Mouse (Mus musculus) liver, embryonic 15.5 days (tissue): ENCODE measurements around the gene Ddx39. TPM values are rescaled to one million over a fixed set of nuclear protein-coding genes. Genes with fewer than 3 reads are reported as not detected.

Source experiments
- ATAC-seq: fragments of 200-750 bp; cut with Nextera tagmentation; 2 replicates; pipeline ENCODE4 v1.8.0; 2017; ENCODE audit warnings: moderate number of reproducible peaks, mild to moderate bottlenecking, moderate library complexity; ENCODE audit not compliant: insufficient read depth
- H3K27ac ChIP-seq: fragments of 300-500 bp; sonication (generic); replicated peaks from 2 replicates; pipeline ENCODE4 v1.5.1; 2015; ENCODE audit warnings: mild to moderate bottlenecking, inconsistent platforms
- H3K27me3 ChIP-seq: fragments of 300-500 bp; sonication (generic); 2 replicates; pipeline ENCODE4 v1.6.1; 2015; ENCODE audit warnings: mild to moderate bottlenecking, inconsistent platforms
- H3K36me3 ChIP-seq: fragments of 300-500 bp; sonication (generic); replicated peaks from 2 replicates; pipeline ENCODE4 v1.6.1; 2015; ENCODE audit warnings: moderate library complexity, mild to moderate bottlenecking, inconsistent platforms
- H3K4me1 ChIP-seq: fragments of 300-500 bp; sonication (generic); replicated peaks from 2 replicates; pipeline ENCODE4 v1.6.1; 2015; ENCODE audit warnings: inconsistent platforms
- H3K4me2 ChIP-seq: fragments of 300-500 bp; sonication (generic); 2 replicates; pipeline ENCODE4 v1.6.1; 2015; ENCODE audit warnings: moderate library complexity, mild to moderate bottlenecking, inconsistent platforms
- H3K4me3 ChIP-seq: fragments of 300-500 bp; sonication (generic); replicated peaks from 2 replicates; pipeline ENCODE4 v1.5.1; 2015; ENCODE audit warnings: mild to moderate bottlenecking, inconsistent platforms
- H3K9ac ChIP-seq: fragments of 300-500 bp; sonication (generic); 2 replicates; pipeline ENCODE4 v1.6.1; 2015; ENCODE audit warnings: moderate library complexity, mild to moderate bottlenecking, inconsistent platforms
- H3K9me3 ChIP-seq: fragments of 300-500 bp; sonication (generic); replicated peaks from 2 replicates; pipeline ENCODE4 v1.6.1; 2016; ENCODE audit warnings: inconsistent platforms
- WGBS: fragments of 180-500 bp; shearing (Covaris S2); methylation state at CpG from one replicate; pipeline ENCODE4 v1.1.7; 2015; ENCODE audit warnings: mixed read lengths; ENCODE audit not compliant: insufficient replicate concordance; 5-methylcytosine and 5-hydroxymethylcytosine counted together
- polyA plus RNA-seq: library from polyadenylated mRNA; unstranded; fragments of >200 nt; fragmentation: Nextera tagmentation; extraction: Ambion mirVana; gene quantifications from 2 replicates; pipeline ENCODE4 v1.2.1, GENCODE M21; 2015

The Ddx39 gene
- polyA plus RNA-seq, 1 experiment from 2014 or later = 184 TPM

- peak overlapping the region; percentile 76 for H3K4me2 ChIP-seq
- ATAC-seq = no peak
- peak overlapping the region; percentile 57 for H3K4me3 ChIP-seq
- H3K4me1 ChIP-seq = peaks cover 59% of the 10 kb centered on the region
- no peaks in the 10 kb centered on the region for H3K9me3 ChIP-seq
- 69% methylated on average over 10 of the region's 10 CpGs for WGBS
- no peak overlapping the region for H3K9ac ChIP-seq
- H3K27me3 ChIP-seq = peaks cover 12% of the 10 kb centered on the region
- H3K36me3 ChIP-seq = no peaks in the 10 kb centered on the region
- H3K27ac ChIP-seq = peak overlapping the region; percentile 72; the same call in 1 of the 2 replicates
Measured at GRCm38 (mm10) chr8:83738949-83739710, 24.2 kb downstream of the Ddx39 start.

GRCm38 (mm10) chr8:83739711-83740468 lies 24.9 kb downstream of the Ddx39 start:
- H3K27ac ChIP-seq = peak overlapping the region; percentile 72
- H3K4me3 ChIP-seq = peak overlapping the region; percentile 57
- peak overlapping the region; percentile 76 for H3K4me2 ChIP-seq
- WGBS = 16% methylated on average over 8 of the region's 8 CpGs
- no peaks in the 10 kb centered on the region for H3K9me3 ChIP-seq
- H3K36me3 ChIP-seq = no peaks in the 10 kb centered on the region
- peaks cover 12% of the 10 kb centered on the region for H3K27me3 ChIP-seq
- H3K4me1 ChIP-seq = peaks cover 59% of the 10 kb centered on the region
- no peak overlapping the region for H3K9ac ChIP-seq
- ATAC-seq = no peak

GRCm38 (mm10) chr8:83740586-83740975 lies 25.6 kb downstream of the Ddx39 start:
- H3K4me2 ChIP-seq = peak overlapping the region; percentile 76
- peaks cover 12% of the 10 kb centered on the region for H3K27me3 ChIP-seq
- peak overlapping the region; percentile 35; the same call in 1 of the 2 replicates for H3K9ac ChIP-seq
- peak overlapping the region; percentile 57 for H3K4me3 ChIP-seq
- H3K27ac ChIP-seq = peak overlapping the region; percentile 72
- WGBS = 7% methylated on average over 3 of the region's 3 CpGs
- H3K9me3 ChIP-seq = no peaks in the 10 kb centered on the region
- peaks cover 59% of the 10 kb centered on the region for H3K4me1 ChIP-seq
- no peaks in the 10 kb centered on the region for H3K36me3 ChIP-seq
- ATAC-seq = no peak

DNA sequence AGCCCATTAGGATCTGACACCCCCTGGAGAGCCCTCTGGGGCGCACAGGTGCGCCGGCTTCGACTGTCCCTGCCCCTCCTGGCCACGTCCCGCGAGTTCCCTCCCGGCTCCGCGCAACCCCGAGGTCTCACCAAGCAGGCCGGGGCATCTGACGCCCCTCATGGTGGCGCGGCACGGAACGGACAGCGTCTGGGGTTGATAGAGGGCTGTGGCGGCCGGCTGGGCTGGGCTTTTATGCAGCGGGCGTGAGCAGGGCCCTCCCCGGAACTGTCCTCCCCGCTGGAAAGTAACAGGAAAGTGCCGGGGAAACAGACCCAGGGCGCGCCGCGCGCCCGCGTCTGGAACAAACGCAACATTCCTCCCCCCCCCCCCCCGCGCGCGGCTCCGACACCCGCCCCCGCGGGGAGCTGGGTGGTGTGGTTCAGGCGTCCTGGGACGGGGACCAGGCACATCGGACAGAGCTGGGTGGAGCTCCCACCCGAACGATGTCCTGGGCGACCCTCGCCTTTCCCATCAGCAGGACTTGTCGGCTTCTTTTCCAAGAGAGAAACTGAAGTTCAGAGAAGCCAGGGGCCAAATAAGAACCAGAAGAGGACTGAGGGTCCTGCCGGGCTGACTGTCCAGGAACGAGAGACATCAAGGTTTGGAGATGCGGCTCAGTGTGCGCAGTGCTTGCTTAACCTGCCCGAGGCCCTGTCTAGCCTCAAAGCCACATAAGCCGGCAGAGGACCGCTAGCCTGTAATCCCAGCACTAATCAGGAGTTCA lies 26.2 kb downstream of the Ddx39 start, which contains the start of gene Adgre5:
Adgre5 (minus strand) TSS at position 351 of the 766 bp plus-strand sequence.
- Histone ChIP-seq H3K9me3 (no peaks in the 10 kb centered on the region), H3K4me1 (peaks cover 59% of the 10 kb centered on the region), H3K4me3 (peak within 1 kb of the TSS; percentile 57), H3K27me3 (peaks cover 12% of the 10 kb centered on the region), H3K4me2 (peak within 1 kb of the TSS; percentile 76), H3K9ac (peak within 1 kb of the TSS; percentile 35; the same call in 1 of the 2 replicates), H3K27ac (peak within 1 kb of the TSS; percentile 72), H3K36me3 (no peaks in the 10 kb centered on the region)
- ATAC-seq = peak; percentile 34
- 3% methylated on average over 53 of the region's 56 CpGs for WGBS

DNA sequence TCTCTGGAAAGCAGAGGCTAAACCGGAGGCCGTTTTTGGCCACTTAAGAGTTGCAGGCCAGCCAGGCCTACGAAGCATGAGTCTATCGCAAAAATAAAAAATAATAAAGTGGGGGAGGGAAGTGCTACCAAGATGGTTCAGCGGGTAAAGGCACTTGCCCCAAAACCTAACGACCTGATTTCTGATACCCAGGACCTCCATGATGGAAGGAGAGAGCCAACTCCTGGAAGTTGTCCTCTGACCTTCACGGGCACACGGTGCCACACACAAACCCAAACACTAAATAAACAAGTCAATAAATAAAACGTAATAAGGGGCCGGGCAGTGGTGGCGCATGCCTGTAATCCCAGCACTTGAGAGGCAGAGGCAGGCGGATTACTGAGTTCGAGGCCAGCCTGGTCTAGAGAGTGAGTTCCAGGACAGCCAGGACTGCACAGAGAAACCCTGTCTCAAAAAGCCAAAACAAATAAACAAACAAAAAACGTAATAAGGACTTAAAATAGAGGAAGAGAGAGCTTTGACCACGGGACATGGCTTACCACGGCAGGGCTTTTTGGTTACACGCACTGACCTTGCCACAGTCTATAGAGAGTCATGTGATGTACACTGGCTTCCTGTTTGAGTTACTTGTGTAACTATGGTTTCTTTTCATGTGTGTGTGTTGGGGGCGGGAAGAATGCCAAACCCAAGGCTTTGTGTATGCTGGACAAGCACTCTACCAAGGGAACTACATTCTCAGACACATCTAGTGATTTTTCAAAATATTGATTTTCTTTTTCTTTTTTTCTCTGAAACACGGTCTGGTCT lies 27.1 kb downstream of the Ddx39 start:
- Histone ChIP-seq H3K36me3 (no peaks in the 10 kb centered on the region), H3K27ac (peak overlapping the region; percentile 72), H3K9ac (no peak overlapping the region), H3K27me3 (peaks cover 13% of the 10 kb centered on the region), H3K4me3 (peak overlapping the region; percentile 57), H3K4me1 (peaks cover 59% of the 10 kb centered on the region), H3K4me2 (peak overlapping the region; percentile 76), H3K9me3 (no peaks in the 10 kb centered on the region)
- no peak for ATAC-seq
- WGBS = 58% methylated on average over 19 of the region's 19 CpGs

- no peak overlapping the region for H3K4me2 ChIP-seq
- peaks cover 55% of the 10 kb centered on the region for H3K4me1 ChIP-seq
- WGBS = 49% methylated on average over 6 of the region's 6 CpGs
- H3K27ac ChIP-seq = no peak overlapping the region
- no peak overlapping the region for H3K4me3 ChIP-seq
- ATAC-seq = no peak
- H3K36me3 ChIP-seq = no peaks in the 10 kb centered on the region
- H3K27me3 ChIP-seq = peaks cover 22% of the 10 kb centered on the region
- H3K9me3 ChIP-seq = no peaks in the 10 kb centered on the region
- H3K9ac ChIP-seq = no peak overlapping the region
Measured at GRCm38 (mm10) chr8:83742968-83743367, 28.0 kb downstream of the Ddx39 start.

DNA sequence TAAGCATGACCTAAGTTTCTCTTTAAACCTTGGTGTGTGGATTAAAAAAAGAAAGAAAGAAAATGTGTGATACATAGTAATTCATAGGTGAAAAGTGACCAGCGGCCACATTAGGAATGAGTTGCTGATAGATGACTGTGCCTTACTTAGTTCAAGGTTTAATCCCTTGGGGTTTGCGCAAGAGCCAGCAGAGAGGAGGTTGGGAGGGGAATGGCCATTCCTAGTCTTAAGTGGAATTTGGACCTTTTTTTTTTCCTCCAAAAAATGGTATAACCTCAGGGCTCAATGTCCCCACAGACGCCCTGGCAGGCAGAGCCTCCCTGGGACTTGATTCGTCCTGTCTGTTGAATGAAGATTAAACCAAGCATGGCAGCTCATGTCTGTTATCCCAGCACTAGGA lies 29.1 kb downstream of the Ddx39 start:
- H3K27me3 ChIP-seq = peaks cover 33% of the 10 kb centered on the region
- H3K36me3 ChIP-seq = no peaks in the 10 kb centered on the region
- no peaks in the 10 kb centered on the region for H3K9me3 ChIP-seq
- H3K4me3 ChIP-seq = no peak overlapping the region
- H3K4me2 ChIP-seq = no peak overlapping the region
- WGBS = 54% methylated on average over 4 of the region's 4 CpGs
- no peak for ATAC-seq
- no peak overlapping the region for H3K27ac ChIP-seq
- peaks cover 55% of the 10 kb centered on the region for H3K4me1 ChIP-seq
- H3K9ac ChIP-seq = no peak overlapping the region

DNA sequence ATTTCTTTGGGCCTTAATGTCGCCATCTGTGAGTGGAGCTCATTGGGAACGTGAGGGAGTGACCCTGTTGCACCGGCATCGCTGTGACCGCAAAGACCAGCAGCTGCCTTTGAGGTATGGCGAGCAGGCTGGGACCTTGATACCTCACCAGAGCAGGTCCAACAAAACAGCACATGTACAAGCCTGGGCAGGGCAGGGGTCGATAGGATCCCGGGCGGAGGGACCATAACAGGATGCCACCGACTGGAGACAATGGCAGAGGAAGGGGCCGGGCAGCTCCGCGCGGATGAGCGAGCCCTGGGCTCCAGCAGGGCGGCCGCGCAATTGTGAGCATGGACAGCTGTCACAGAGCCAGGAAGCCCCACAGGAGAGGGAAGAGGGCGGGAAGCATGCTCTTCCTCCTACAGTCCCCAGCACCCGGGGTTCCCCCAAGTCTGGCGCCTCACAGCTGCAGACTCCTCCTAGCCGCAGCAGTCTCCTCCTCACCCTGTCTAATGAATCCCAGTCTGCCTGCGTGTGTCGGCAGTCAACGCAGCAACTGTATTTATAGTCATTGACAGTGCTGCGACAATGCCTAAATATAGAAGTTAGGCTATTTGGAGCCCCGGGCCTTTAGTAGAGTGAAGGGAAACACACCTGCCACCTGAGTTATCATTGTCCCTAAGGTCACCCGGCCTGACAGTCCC lies 32.8 kb downstream of the Ddx39 start:
- H3K4me3 ChIP-seq = peak overlapping the region; percentile 29
- H3K27ac ChIP-seq = 0 out of 2 replicates have a peak overlapping the region, but pooled peaks have one; percentile 59
- peaks cover 21% of the 10 kb centered on the region for H3K4me1 ChIP-seq
- no peak overlapping the region for H3K9ac ChIP-seq
- H3K9me3 ChIP-seq = no peaks in the 10 kb centered on the region
- H3K27me3 ChIP-seq = peaks cover 30% of the 10 kb centered on the region
- ATAC-seq = peak; percentile 63
- WGBS = under 1% methylated on average over 27 of the region's 28 CpGs
- H3K36me3 ChIP-seq = no peaks in the 10 kb centered on the region
- peak overlapping the region; percentile 59 for H3K4me2 ChIP-seq

GRCm38 (mm10) chr8:83748708-83749107 lies 33.7 kb downstream of the Ddx39 start:
- H3K27ac ChIP-seq = no peak overlapping the region
- peaks cover 30% of the 10 kb centered on the region for H3K27me3 ChIP-seq
- H3K4me1 ChIP-seq = 0 out of 2 replicates have a peak, but pooled peaks cover 18% of the 10 kb centered on the region
- no peaks in the 10 kb centered on the region for H3K9me3 ChIP-seq
- H3K4me2 ChIP-seq = no peak overlapping the region
- no peak overlapping the region for H3K9ac ChIP-seq
- ATAC-seq = peak; percentile 51
- no peak overlapping the region for H3K4me3 ChIP-seq
- WGBS = 9% methylated on average over 3 of the region's 3 CpGs
- H3K36me3 ChIP-seq = no peaks in the 10 kb centered on the region

- no peak overlapping the region for H3K4me2 ChIP-seq
- no peak overlapping the region for H3K4me3 ChIP-seq
- 71% methylated on average over 9 of the region's 9 CpGs for WGBS
- no peak overlapping the region for H3K9ac ChIP-seq
- H3K9me3 ChIP-seq = no peaks in the 10 kb centered on the region
- 0 out of 2 replicates have a peak, but pooled peaks cover 18% of the 10 kb centered on the region for H3K4me1 ChIP-seq
- no peak overlapping the region for H3K27ac ChIP-seq
- ATAC-seq = no peak
- peaks cover 30% of the 10 kb centered on the region for H3K27me3 ChIP-seq
- H3K36me3 ChIP-seq = no peaks in the 10 kb centered on the region
Measured at GRCm38 (mm10) chr8:83749265-83749664, 34.3 kb downstream of the Ddx39 start.
